Mouse (Mus musculus) liver, postnatal 0 days (tissue): Measurements from ENCODE around the gene Mettl26.

Experiments used
- CTCF ChIP-seq: sonication (generic); IDR thresholded peaks from 2 replicates; pipeline ENCODE4 v1.5.1; 2016; ENCODE audit warnings: antibody characterized with exemption, low read depth
- EP300 ChIP-seq: IDR thresholded peaks from 2 replicates; pipeline ENCODE4 v1.6.1; 2016; ENCODE audit warnings: antibody characterized with exemption, low read depth, mild to moderate bottlenecking

DNA sequence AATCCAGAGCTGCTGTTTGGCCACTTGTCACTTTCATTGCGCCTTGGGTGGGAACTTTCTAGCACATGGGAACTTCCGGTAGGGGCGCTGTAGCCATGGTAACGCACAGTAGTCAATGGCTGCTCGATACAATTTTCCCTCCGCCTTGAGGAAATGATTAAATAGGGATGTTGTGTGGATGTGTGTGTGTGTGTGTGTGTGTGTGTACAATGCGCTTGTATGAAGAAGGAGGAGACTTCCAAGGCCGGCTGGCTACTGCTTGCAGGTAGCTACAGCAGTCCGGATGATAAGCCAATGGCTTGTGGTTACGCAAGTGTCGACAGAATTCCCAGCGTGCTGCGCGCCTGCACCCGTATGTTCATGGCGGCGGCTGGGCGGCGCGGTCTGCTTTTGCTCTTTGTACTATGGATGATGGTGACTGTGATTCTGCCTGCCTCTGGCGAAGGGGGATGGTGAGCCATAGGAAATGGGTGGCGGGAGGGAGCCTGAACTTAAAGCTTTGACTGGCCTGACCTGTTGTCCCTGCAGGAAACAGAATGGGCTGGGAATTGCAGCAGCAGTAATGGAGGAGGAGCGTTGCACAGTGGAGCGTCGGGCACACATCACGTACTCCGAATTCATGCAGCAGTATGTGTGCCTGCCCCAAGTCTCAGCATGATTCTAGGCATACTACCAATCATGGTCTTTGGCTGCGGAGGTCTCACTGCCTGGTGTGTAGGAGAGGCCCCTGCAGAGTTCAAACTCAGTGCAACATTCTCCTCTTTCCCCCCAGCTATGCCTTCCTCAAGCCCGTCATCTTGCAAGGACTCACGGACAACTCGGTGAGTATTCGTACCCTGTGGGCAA is 45.9 kb upstream of the Mettl26 start, which contains the start of gene Jmjd8:
- TF ChIP-seq EP300 = no peak
- peak; percentile 59 for TF ChIP-seq CTCF
